ENCODE assay signal across 13 mouse cellular contexts in genomic region chr1:138559213-138560101, GRCm38 (mm10).
DNase-seq lines count a peak whose midpoint lies in the region; ATAC-seq and TF ChIP-seq lines count a peak whose summit lies in the region.
"Had no signal": no experiment of that assay in that cellular context is flagged by ENCODE, and none has a peak within 500 bp of the region (broad histone marks: within the 10 kb centered on the region; RNA-seq: fewer than 3 reads in every experiment).

No protein-coding gene starts in this region.

- H3K27me3 ChIP-seq in forebrain, embryonic 16.5 days (replicated peaks; ENCODE audit: control insufficient read depth, insufficient read depth, low read length) = no peaks in the 10 kb centered on the region
- no peaks in the 10 kb centered on the region for H3K27me3 ChIP-seq in midbrain, embryonic 14.5 days (ENCODE audit: control insufficient read depth, insufficient read depth, low read length)
- H3K27me3 ChIP-seq in liver, embryonic 11.5 days (replicated peaks; ENCODE audit: control insufficient read depth, insufficient read depth, low read length) = no peaks in the 10 kb centered on the region
- no peaks in the 10 kb centered on the region for H3K27me3 ChIP-seq in limb, embryonic 10.5 days (ENCODE audit: low read depth, poor library complexity, severe bottlenecking)
- H3K27me3 ChIP-seq in liver, postnatal 0 days (ENCODE audit: insufficient read depth, low read length) = no peaks in the 10 kb centered on the region
- H3K27me3 ChIP-seq: embryonic facial prominence, embryonic 13.5 days; limb, embryonic 13.5 days had no signal

- no peak overlapping the region for H3K4me3 ChIP-seq in forebrain, embryonic 16.5 days (replicated peaks; ENCODE audit: low read length)
- no peak overlapping the region for H3K4me3 ChIP-seq in midbrain, embryonic 14.5 days (replicated peaks; ENCODE audit: low read depth, low read length)
- no peak overlapping the region for H3K4me3 ChIP-seq in liver, embryonic 11.5 days (ENCODE audit: low read depth, low read length)
- H3K4me3 ChIP-seq in limb, embryonic 10.5 days = no peak overlapping the region
- H3K4me3 ChIP-seq in liver, postnatal 0 days (ENCODE audit: low read depth, low read length) = no peak overlapping the region
- H3K4me3 ChIP-seq: embryonic facial prominence, embryonic 13.5 days; limb, embryonic 13.5 days had no signal

- H3K9ac ChIP-seq in forebrain, embryonic 16.5 days (replicated peaks; ENCODE audit: low read depth, low read length) = no peak overlapping the region
- peak overlapping the region; percentile 1; the same call in 1 of the 2 replicates for H3K9ac ChIP-seq in midbrain, embryonic 14.5 days (replicated peaks; ENCODE audit: low read length)
- no peak overlapping the region for H3K9ac ChIP-seq in liver, embryonic 11.5 days (ENCODE audit: low read depth, low read length)
- no peak overlapping the region for H3K9ac ChIP-seq in liver, postnatal 0 days (replicated peaks)
- H3K9ac ChIP-seq: embryonic facial prominence, embryonic 13.5 days; limb, embryonic 13.5 days had no signal

- DNase-seq in thymus, postnatal 25 days = peak; percentile 14
- no peak for DNase-seq in thymus, adult 18-20 months
- DNase-seq in midbrain, embryonic 14.5 days = peak; percentile 36
- no peak for DNase-seq in liver, embryonic 11.5 days (ENCODE audit: low spot score)
- no peak for DNase-seq in limb, embryonic 10.5 days (ENCODE audit: low spot score)
- no peak for DNase-seq in right cerebral cortex, postnatal 4 days
- DNase-seq in liver, postnatal 0 days = no peak
- DNase-seq: gastrocnemius, postnatal 25 days; kidney, adult 9 months; right cerebral cortex, postnatal 25 days had no signal

- H3K27ac ChIP-seq in forebrain, embryonic 16.5 days (ENCODE audit: low read length) = no peak overlapping the region
- H3K27ac ChIP-seq in midbrain, embryonic 14.5 days (replicated peaks; ENCODE audit: low read depth, low read length) = peak overlapping the region; percentile 46
- H3K27ac ChIP-seq in liver, embryonic 11.5 days (ENCODE audit: low read depth, low read length) = no peak overlapping the region
- H3K27ac ChIP-seq in limb, embryonic 10.5 days = no peak overlapping the region
- no peak overlapping the region for H3K27ac ChIP-seq in liver, postnatal 0 days (ENCODE audit: low read depth)
- H3K27ac ChIP-seq: embryonic facial prominence, embryonic 13.5 days; limb, embryonic 13.5 days had no signal

- H3K36me3 ChIP-seq in forebrain, embryonic 16.5 days (ENCODE audit: control insufficient read depth, insufficient read depth) = no peaks in the 10 kb centered on the region
- H3K36me3 ChIP-seq in midbrain, embryonic 14.5 days (ENCODE audit: control insufficient read depth, insufficient read depth, low read length) = no peaks in the 10 kb centered on the region
- H3K36me3 ChIP-seq in liver, embryonic 11.5 days (ENCODE audit: control insufficient read depth, insufficient read depth, low read length) = no peaks in the 10 kb centered on the region; the same call in 1 of the 2 replicates
- H3K36me3 ChIP-seq in limb, embryonic 10.5 days = peaks cover 10% of the 10 kb centered on the region
- H3K36me3 ChIP-seq in liver, postnatal 0 days (replicated peaks; ENCODE audit: insufficient read depth, low read length) = peaks cover 18% of the 10 kb centered on the region

- H3K4me1 ChIP-seq in forebrain, embryonic 16.5 days (replicated peaks; ENCODE audit: control insufficient read depth, insufficient read depth, low read length) = no peaks in the 10 kb centered on the region
- peaks cover 9% of the 10 kb centered on the region; the same call in 1 of the 2 replicates for H3K4me1 ChIP-seq in midbrain, embryonic 14.5 days (ENCODE audit: control insufficient read depth, insufficient read depth, low read length)
- H3K4me1 ChIP-seq in liver, embryonic 11.5 days (replicated peaks; ENCODE audit: control insufficient read depth, insufficient read depth, low read length) = no peaks in the 10 kb centered on the region
- H3K4me1 ChIP-seq in limb, embryonic 10.5 days = peaks cover 7% of the 10 kb centered on the region
- no peaks in the 10 kb centered on the region for H3K4me1 ChIP-seq in liver, postnatal 0 days (ENCODE audit: insufficient read depth)
- H3K4me1 ChIP-seq: embryonic facial prominence, embryonic 13.5 days; limb, embryonic 13.5 days had no signal

- 36% methylated on average over 12 of the region's 12 CpGs for whole genome bisulfite sequencing in forebrain, embryonic 16.5 days
- 8% methylated on average over 12 of the region's 12 CpGs for WGBS in midbrain, embryonic 14.5 days
- 72% methylated on average over 12 of the region's 12 CpGs for WGBS in liver, embryonic 11.5 days
- WGBS in limb, embryonic 10.5 days = 54% methylated on average over 12 of the region's 12 CpGs
- WGBS in liver, postnatal 0 days (ENCODE audit: insufficient replicate concordance) = 80% methylated on average over 12 of the region's 12 CpGs

- TF ChIP-seq EP300 in liver, postnatal 0 days (IDR thresholded peaks at IDR 0.05; ENCODE audit: low read depth) = no peak

- no peak for TF ChIP-seq CTCF in liver, postnatal 0 days (IDR thresholded peaks at IDR 0.05; ENCODE audit: low read depth)

- no peak overlapping the region for H3K4me2 ChIP-seq in forebrain, embryonic 16.5 days (ENCODE audit: low read length)
- H3K4me2 ChIP-seq in midbrain, embryonic 14.5 days (ENCODE audit: low read length) = peak overlapping the region; percentile 15
- H3K4me2 ChIP-seq in liver, embryonic 11.5 days = no peak overlapping the region
- H3K4me2 ChIP-seq in liver, postnatal 0 days (ENCODE audit: low read depth, low read length) = no peak overlapping the region
- H3K4me2 ChIP-seq: embryonic facial prominence, embryonic 13.5 days; limb, embryonic 13.5 days had no signal

- peak; percentile 65 for ATAC-seq in forebrain, embryonic 16.5 days
- peak; percentile 73; the same call in 1 of the 2 replicates for ATAC-seq in midbrain, embryonic 14.5 days (ENCODE audit: low FRiP score, low TSS enrichment)
- ATAC-seq in liver, embryonic 11.5 days (replicated peaks; ENCODE audit: low FRiP score) = no peak
- no peak for ATAC-seq in liver, postnatal 0 days

- no peaks in the 10 kb centered on the region for H3K9me3 ChIP-seq in forebrain, embryonic 16.5 days (ENCODE audit: control insufficient read depth, low read length)
- H3K9me3 ChIP-seq in midbrain, embryonic 14.5 days (ENCODE audit: control insufficient read depth, low read length) = no peaks in the 10 kb centered on the region
- no peaks in the 10 kb centered on the region for H3K9me3 ChIP-seq in liver, embryonic 11.5 days (ENCODE audit: control insufficient read depth, low read length)
- no peaks in the 10 kb centered on the region for H3K9me3 ChIP-seq in limb, embryonic 10.5 days (replicated peaks)
- H3K9me3 ChIP-seq in liver, postnatal 0 days (ENCODE audit: low read length) = no peaks in the 10 kb centered on the region
- H3K9me3 ChIP-seq: embryonic facial prominence, embryonic 13.5 days; limb, embryonic 13.5 days had no signal

Comparison
In these comparisons a context has a peak if more than half of its experiments do, and no peak if none do; other contexts are left out.
1. DNase-seq: peak in thymus, postnatal 25 days (single experiment) and midbrain, embryonic 14.5 days (single experiment); none in thymus, adult 18-20 months (0 of 2), liver, embryonic 11.5 days (single experiment), limb, embryonic 10.5 days (single experiment), right cerebral cortex, postnatal 4 days (single experiment) and liver, postnatal 0 days (single experiment).
2. ATAC-seq: peak in forebrain, embryonic 16.5 days (single experiment) and midbrain, embryonic 14.5 days (single experiment); none in liver, embryonic 11.5 days (single experiment) and liver, postnatal 0 days (single experiment).